Mouse (Mus musculus) CH12.LX (cell line): ENCODE data around the gene Usp40. TPM values are rescaled to one million over a fixed set of nuclear protein-coding genes. Genes with fewer than 3 reads are reported as not detected.

Experiments used
- DNase-seq: peaks from one replicate; pipeline ENCODE4 v3.0.0-alpha.2; 2013; ENCODE audit errors: extremely low read depth
- H3K27ac ChIP-seq: 2 replicates; pipeline ENCODE4 v1.5.1; 2012; ENCODE audit warnings: low read depth, mild to moderate bottlenecking, control low read depth, moderate library complexity; ENCODE audit not compliant: insufficient read depth
- H3K27me3 ChIP-seq: replicated peaks from 2 replicates; pipeline ENCODE3; 2012; ENCODE audit warnings: inconsistent platforms
- H3K36me3 ChIP-seq, 2 experiments: replicated peaks in 1 of 2; 2 replicates each; pipeline versions ENCODE3 to v1.6.1; 2012; ENCODE audit warnings: inconsistent platforms in 1 of 2, low read length in 1 of 2, mild to moderate bottlenecking in 1 of 2, mixed read lengths in 1 of 2, moderate library complexity in 1 of 2; ENCODE audit not compliant: control insufficient read depth in 1 of 2, insufficient read depth in 1 of 2
- H3K4me1 ChIP-seq, 2 experiments: 2 replicates each; pipeline ENCODE4 v1.6.1; 2012; ENCODE audit warnings: inconsistent platforms in 1 of 2, moderate library complexity in 1 of 2; ENCODE audit not compliant: insufficient read depth in 2 of 2, control insufficient read depth in 1 of 2
- H3K4me2 ChIP-seq: 2 replicates; pipeline ENCODE4 v1.6.1; 2012; ENCODE audit warnings: low read depth, mild to moderate bottlenecking, control low read depth; ENCODE audit not compliant: poor library complexity, insufficient read depth, severe bottlenecking
- H3K4me3 ChIP-seq, 3 experiments: fragments of 150-350 bp in 1 of 3; sonication (generic) in 1 of 3; replicated peaks in 1 of 3; 2 replicates each; pipeline versions ENCODE3 to v1.5.1; 2011 to 2012; ENCODE audit warnings: low read depth in 2 of 3, low read length in 2 of 3, mild to moderate bottlenecking in 2 of 3, moderate library complexity in 2 of 3, control low read depth in 1 of 3, improper control_type of control experiment in 1 of 3, inconsistent platforms in 1 of 3, mixed read lengths in 1 of 3; ENCODE audit not compliant: poor library complexity in 1 of 3
- H3K79me2 ChIP-seq: replicated peaks from 2 replicates; pipeline ENCODE4 v1.6.1; 2012; ENCODE audit warnings: mild to moderate bottlenecking, moderate library complexity; ENCODE audit not compliant: control insufficient read depth, poor library complexity, insufficient read depth, severe bottlenecking; ENCODE audit errors: extremely low read depth
- H3K9ac ChIP-seq: 2 replicates; pipeline ENCODE4 v1.6.1; 2012; ENCODE audit warnings: low read depth, mild to moderate bottlenecking, control low read depth, moderate library complexity; ENCODE audit not compliant: insufficient read depth
- H3K9me3 ChIP-seq: replicated peaks from 2 replicates; pipeline ENCODE3; 2012; ENCODE audit warnings: low read length, inconsistent platforms, mixed read lengths
- CHD2 ChIP-seq: IDR thresholded peaks from 2 replicates; pipeline ENCODE4 v1.6.1; 2011; ENCODE audit warnings: low read length, improper control_type of control experiment
- IRF4 ChIP-seq: IDR thresholded peaks from 2 replicates; pipeline ENCODE4 v1.6.1; 2014; ENCODE audit warnings: low read depth, mild to moderate bottlenecking, inconsistent platforms, low read length, improper control_type of control experiment
- MYC ChIP-seq: IDR thresholded peaks from 2 replicates; pipeline ENCODE4 v1.6.1; 2011; ENCODE audit warnings: low read depth, mild to moderate bottlenecking, improper control_type of control experiment, low read length
- NELFE ChIP-seq: IDR thresholded peaks from 2 replicates; pipeline ENCODE4 v1.6.1; 2011; ENCODE audit warnings: low read depth, low read length, improper control_type of control experiment
- PAX5 ChIP-seq: IDR thresholded peaks from 2 replicates; pipeline ENCODE4 v1.6.1; 2012; ENCODE audit warnings: low read length, inconsistent platforms, mixed read lengths
- SIN3A ChIP-seq: IDR thresholded peaks from 2 replicates; pipeline ENCODE4 v1.6.1; 2012; ENCODE audit warnings: low read length, improper control_type of control experiment, inconsistent platforms
- SMC3 ChIP-seq: IDR thresholded peaks from 2 replicates; pipeline ENCODE4 v1.6.1; 2011; ENCODE audit warnings: low read depth, low read length, improper control_type of control experiment
- TBP ChIP-seq: conservative IDR thresholded peaks from 2 replicates; pipeline ENCODE4 v1.6.1; 2011; ENCODE audit warnings: low read depth, low read length, improper control_type of control experiment
- USF2 ChIP-seq: conservative IDR thresholded peaks from 2 replicates; pipeline ENCODE4 v1.6.1; 2011; ENCODE audit warnings: low read depth, low read length, improper control_type of control experiment
- ZMIZ1 ChIP-seq: IDR thresholded peaks from 2 replicates; pipeline ENCODE4 v1.6.1; 2012; ENCODE audit warnings: low read depth, mild to moderate bottlenecking, inconsistent platforms, low read length, improper control_type of control experiment
- ZNF384 ChIP-seq: IDR thresholded peaks from 2 replicates; pipeline ENCODE4 v1.6.1; 2012; ENCODE audit warnings: low read depth, low read length, improper control_type of control experiment, inconsistent platforms
- dilution Hi-C: fragments of 300-500 bp; cut with MboI; formaldehyde crosslinking; loops from 2 replicates; pipeline ENCODE4 v1.14.3; 2020; ENCODE audit warnings: low sequenced_read_pairs; ENCODE audit not compliant: extremely low pct_unique_long_range_greater_than_20kb, extremely low pct_ligation_motif_present
- in situ Hi-C: fragments of 300-500 bp; cut with MboI; formaldehyde crosslinking; loops from 3 replicates; pipeline ENCODE4 v1.14.3; 2019; ENCODE audit warnings: low sequenced_read_pairs, low pct_ligation_motif_present, low pct_unique_long_range_greater_than_20kb, mixed read lengths
- polyA plus RNA-seq: library from polyadenylated mRNA; unstranded; fragments of >175 nt; gene quantifications from 2 replicates; pipeline ENCODE4 v1.2.1, GENCODE M21; 2012; ENCODE audit warnings: low read depth; ENCODE audit not compliant: insufficient read length
- total RNA-seq, 2 experiments: library from RNA; depleted of rRNA; stranded (reverse); fragments of 300-350 nt in 1 of 2; fragments of >200 nt in 1 of 2; gene quantifications; 2 replicates each; pipeline ENCODE4 v1.2.3; 2012 to 2014

Gene Usp40
- total and polyA plus RNA-seq, 3 experiments, result 12.7 to 15.4 (median 14.8) TPM

DNA sequence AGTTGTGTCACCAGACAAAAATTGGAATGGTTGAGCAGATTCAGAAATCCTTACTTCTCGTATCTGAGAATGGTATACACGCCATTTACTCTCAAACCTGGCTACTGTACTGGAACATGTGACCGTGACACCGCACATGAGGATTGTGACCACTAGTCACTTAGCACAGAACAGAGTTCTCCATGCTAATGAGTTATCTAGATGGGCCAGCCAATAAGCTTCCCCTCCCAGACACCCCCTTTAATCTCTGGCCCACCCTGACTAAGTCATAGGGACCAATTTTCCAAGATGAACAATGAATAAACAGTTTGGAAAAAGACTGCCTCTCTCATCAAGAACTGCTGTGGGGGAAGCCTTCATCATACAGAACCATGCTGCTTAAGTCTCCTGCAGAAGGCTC, 47.6 kb downstream of the Usp40 start:
- H3K27me3 ChIP-seq, result no peaks in the 10 kb centered on the region
- no peak overlapping the region for H3K9ac ChIP-seq
- H3K4me1 ChIP-seq, result peaks cover 2 to 16% of the 10 kb centered on the region in 2 experiments; a peak in 3 of 4 replicates
- dilution Hi-C loops (no loop called here), in situ Hi-C loops (loop anchor here (25.0 kb wide), 1 partner anchor 327 kb away; the partner anchor contains the start of genes Hjurp and Trpm8)
- H3K4me2 ChIP-seq, result no peak overlapping the region
- H3K27ac ChIP-seq, result no peak overlapping the region
- peaks cover 49 to 75% of the 10 kb centered on the region in 2 experiments for H3K36me3 ChIP-seq
- DNase-seq, result no peak
- TF ChIP-seq PAX5, result no peak
- TF ChIP-seq ZMIZ1, result no peak
- TF ChIP-seq NELFE, result no peak
- H3K79me2 ChIP-seq, result no peaks in the 10 kb centered on the region
- no peaks in the 10 kb centered on the region for H3K9me3 ChIP-seq
- no peak overlapping the region for H3K4me3 ChIP-seq

DNA sequence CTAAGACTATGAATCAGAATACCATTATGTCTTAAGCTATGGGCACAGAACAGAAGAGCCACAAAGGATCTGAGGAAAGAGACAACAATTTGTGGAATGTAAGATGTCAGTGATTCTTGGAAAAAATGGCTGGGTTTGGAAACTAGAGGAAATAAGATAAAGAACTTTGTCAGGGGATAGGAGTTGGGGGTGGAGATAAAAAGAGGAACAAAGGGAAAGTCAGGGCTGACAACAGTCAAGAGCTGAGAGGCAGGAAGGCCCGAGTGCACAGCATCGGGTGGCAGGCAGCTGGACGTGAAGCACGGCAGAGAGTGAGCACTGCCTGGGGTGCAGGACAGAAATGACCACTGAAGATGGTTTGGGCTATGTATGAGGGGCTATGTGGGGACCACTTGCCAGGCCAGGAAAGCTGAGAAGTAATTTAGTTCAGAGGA, 48.3 kb downstream of the Usp40 start:
- dilution Hi-C loops (no loop called here), in situ Hi-C loops (loop anchor here (25.0 kb wide), 1 partner anchor 327 kb away; the partner anchor contains the start of genes Hjurp and Trpm8)
- H3K27ac ChIP-seq, result 0 out of 2 replicates have a peak overlapping the region, but pooled peaks have one; percentile 19
- peak; percentile 45 for DNase-seq
- TF ChIP-seq SMC3 (no peak), SIN3A (no peak), ZNF384 (no peak), IRF4 (no peak), MYC (no peak)
- no peak overlapping the region for H3K4me2 ChIP-seq
- no peaks in the 10 kb centered on the region for H3K79me2 ChIP-seq
- H3K27me3 ChIP-seq, result no peaks in the 10 kb centered on the region
- peaks cover 2 to 16% of the 10 kb centered on the region in 2 experiments; a peak in 3 of 4 replicates for H3K4me1 ChIP-seq
- peaks cover 52 to 78% of the 10 kb centered on the region in 2 experiments for H3K36me3 ChIP-seq
- no peaks in the 10 kb centered on the region for H3K9me3 ChIP-seq
- no peak overlapping the region for H3K4me3 ChIP-seq
- H3K9ac ChIP-seq, result no peak overlapping the region

DNA sequence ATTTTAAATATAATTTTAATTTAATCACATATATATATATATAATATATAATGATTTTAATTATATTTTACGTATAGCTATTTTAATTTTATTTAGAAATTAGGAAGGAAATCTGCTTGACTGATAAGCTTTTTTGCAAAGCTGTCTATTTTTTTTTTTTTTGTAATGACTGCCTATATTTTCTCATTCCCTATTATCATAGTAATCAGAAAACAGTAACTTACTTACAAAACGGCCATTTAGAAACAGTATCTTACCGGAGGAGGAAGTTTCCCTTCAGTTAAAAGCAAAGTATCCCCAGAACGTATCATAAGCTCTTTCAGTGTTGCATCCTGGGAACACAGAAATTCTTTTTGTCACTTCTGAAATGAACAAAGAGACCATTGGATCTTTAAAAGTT, 48.8 kb downstream of the Usp40 start:
- TF ChIP-seq TBP, result no peak
- no peak for TF ChIP-seq ZMIZ1
- TF ChIP-seq CHD2, result no peak
- no peak for TF ChIP-seq USF2
- Histone ChIP-seq H3K36me3 (peaks cover 53 to 80% of the 10 kb centered on the region in 2 experiments), H3K4me1 (peaks cover 2 to 16% of the 10 kb centered on the region in 2 experiments; a peak in 3 of 4 replicates), H3K4me2 (no peak overlapping the region), H3K79me2 (no peaks in the 10 kb centered on the region), H3K9ac (no peak overlapping the region), H3K9me3 (no peaks in the 10 kb centered on the region), H3K27me3 (no peaks in the 10 kb centered on the region), H3K27ac (no peak overlapping the region), H3K4me3 (no peak overlapping the region)
- dilution Hi-C loops (no loop called here), in situ Hi-C loops (loop anchor here (25.0 kb wide), 1 partner anchor 328 kb away; the partner anchor contains the start of genes Hjurp and Trpm8)
- DNase-seq, result no peak
